Mouse (Mus musculus) small intestine, adult 2 months (tissue): ENCODE data around the gene 2700049A03Rik.

Source experiments
- CTCF ChIP-seq: fragments of 200-500 bp; IDR thresholded peaks from 2 replicates; pipeline ENCODE4 v1.5.1; 2012; ENCODE audit warnings: low read depth, mild to moderate bottlenecking, control low read depth, inconsistent platforms, low read length, moderate library complexity, mixed read lengths; ENCODE audit not compliant: insufficient replicate concordance, insufficient read length; ENCODE audit errors: extremely low read depth
- POLR2A ChIP-seq: fragments of 200-500 bp; IDR thresholded peaks from 2 replicates; pipeline ENCODE4 v1.6.1; 2012; ENCODE audit warnings: low read depth, mild to moderate bottlenecking, control low read depth, inconsistent platforms, low read length, moderate library complexity

DNA sequence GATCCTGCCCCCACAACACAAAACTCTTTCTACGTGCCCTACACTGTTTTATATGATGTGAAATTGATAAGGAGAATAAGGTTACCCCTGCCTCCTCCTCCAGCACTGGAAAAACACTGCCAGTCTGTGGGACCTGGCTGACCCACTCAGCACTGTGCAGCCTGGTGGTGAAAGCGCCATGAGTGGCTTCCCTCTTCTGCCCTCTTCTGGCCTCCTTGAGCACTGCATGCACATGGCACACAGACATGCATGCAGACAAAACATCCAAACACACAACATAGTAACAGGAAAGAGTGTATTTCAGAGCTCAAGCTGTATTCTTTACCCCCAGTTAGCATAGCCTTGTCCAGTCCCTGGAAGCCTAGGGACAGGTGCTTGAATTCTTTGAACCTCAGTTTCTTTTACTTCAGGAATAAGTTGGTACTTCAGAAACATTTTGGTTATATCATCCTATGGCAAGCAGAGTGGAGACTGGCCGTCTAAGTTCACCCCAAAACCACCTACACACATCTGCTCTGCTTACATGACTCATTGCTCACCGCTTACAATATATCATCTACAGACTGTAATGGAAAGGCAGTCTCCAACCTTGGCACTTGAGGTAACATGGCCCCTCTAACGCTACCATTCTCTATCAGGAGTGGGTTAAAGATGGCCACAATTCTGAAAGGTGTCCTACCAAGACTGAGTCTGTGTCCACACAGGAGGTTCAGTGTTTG, 138.0 kb downstream of the 2700049A03Rik start:
- TF ChIP-seq CTCF (no peak), POLR2A (no peak)
